Comparison of ENCODE assay signal across 25 mouse cellular contexts in the genomic region with DNA sequence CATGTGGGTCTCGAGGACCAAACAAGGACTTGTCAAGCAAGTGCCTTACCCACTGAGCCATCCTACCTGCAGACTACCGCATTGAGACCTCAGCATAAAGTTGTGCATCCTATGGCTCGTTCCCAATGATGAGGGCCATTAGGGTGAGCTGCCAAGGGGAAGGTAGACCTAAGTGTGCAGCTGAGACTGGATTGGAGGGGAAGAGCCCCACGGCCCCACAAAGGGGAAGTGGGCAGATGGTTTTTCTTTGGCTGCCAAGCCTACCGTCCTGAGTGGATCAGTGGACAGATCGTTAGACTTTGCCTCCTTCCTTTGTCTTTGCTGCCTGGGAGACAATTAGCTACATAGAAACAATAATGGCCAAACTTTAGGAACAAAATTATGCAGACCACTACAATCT.
"Had no signal": no experiment of that assay in that cellular context is flagged by ENCODE, and none has a peak within 500 bp of the region (broad histone marks: within the 10 kb centered on the region; RNA-seq: fewer than 3 reads in every experiment).

No protein-coding gene starts in this region.

- H3K27ac ChIP-seq: heart, adult 2 months; heart, embryonic 13.5 days; heart, embryonic 15.5 days; hindbrain, postnatal 0 days; kidney, embryonic 15.5 days; kidney, postnatal 0 days; limb, embryonic 13.5 days; limb, embryonic 15.5 days; liver, embryonic 12.5 days had no signal

- H3K36me3 ChIP-seq: heart, embryonic 13.5 days; heart, embryonic 15.5 days; hindbrain, embryonic 13.5 days; hindbrain, embryonic 15.5 days; kidney, embryonic 15.5 days; limb, embryonic 13.5 days; limb, embryonic 15.5 days; liver, embryonic 12.5 days had no signal

- DNase-seq: gastrocnemius, postnatal 10 days; gastrocnemius, postnatal 25 days; heart, adult 11 months; heart, adult 2 months; heart, postnatal 4 days; kidney, adult 11 months; kidney, adult 2 months; kidney, adult 9 months; kidney, postnatal 14 days; kidney, postnatal 36 days; layer of hippocampus, adult 9-11 months; layer of hippocampus, postnatal 36 days; left cerebral cortex, postnatal 4 days had no signal

- H3K9me3 ChIP-seq: heart, embryonic 13.5 days; heart, embryonic 15.5 days; hindbrain, embryonic 13.5 days; hindbrain, embryonic 15.5 days; kidney, embryonic 15.5 days; limb, embryonic 13.5 days; limb, embryonic 15.5 days; liver, embryonic 12.5 days had no signal

- H3K4me3 ChIP-seq: heart, adult 2 months; heart, embryonic 13.5 days; heart, embryonic 15.5 days; hindbrain, embryonic 13.5 days; hindbrain, embryonic 15.5 days; kidney, embryonic 15.5 days; limb, embryonic 13.5 days; limb, embryonic 15.5 days; liver, embryonic 12.5 days had no signal

- H3K4me2 ChIP-seq: heart, embryonic 11.5 days; heart, embryonic 13.5 days; heart, embryonic 15.5 days; hindbrain, embryonic 13.5 days; hindbrain, embryonic 15.5 days; kidney, embryonic 15.5 days; limb, embryonic 13.5 days; limb, embryonic 15.5 days; liver, embryonic 12.5 days had no signal

- H3K27me3 ChIP-seq: heart, embryonic 13.5 days; heart, embryonic 15.5 days; hindbrain, embryonic 13.5 days; hindbrain, embryonic 15.5 days; kidney, embryonic 15.5 days; limb, embryonic 15.5 days; liver, embryonic 12.5 days had no signal

- H3K4me1 ChIP-seq: heart, embryonic 13.5 days; heart, embryonic 15.5 days; kidney, embryonic 15.5 days; limb, embryonic 15.5 days; liver, embryonic 12.5 days had no signal

- H3K9ac ChIP-seq: heart, embryonic 13.5 days; heart, embryonic 15.5 days; hindbrain, embryonic 13.5 days; hindbrain, embryonic 15.5 days; kidney, embryonic 15.5 days; limb, embryonic 13.5 days; limb, embryonic 15.5 days; liver, embryonic 12.5 days had no signal

- ATAC-seq: hindbrain, postnatal 0 days; intestine, embryonic 16.5 days; liver, embryonic 12.5 days had no signal
